Mouse (Mus musculus) kidney, adult 2 months (tissue): ENCODE data around the gene Dstn.

Experiments
- CTCF ChIP-seq: fragments of 200-500 bp; conservative IDR thresholded peaks from 2 replicates; pipeline ENCODE4 v1.5.1; 2011; ENCODE audit warnings: low read depth, mild to moderate bottlenecking, control low read depth, low read length, moderate library complexity, mixed read lengths; ENCODE audit not compliant: insufficient read depth, insufficient read length
- POLR2A ChIP-seq: fragments of 200-500 bp; IDR thresholded peaks from one replicate; pipeline ENCODE4 v1.6.1; 2011; ENCODE audit warnings: low read depth, low read length, control low read depth

- no peak for TF ChIP-seq POLR2A
- no peak for TF ChIP-seq CTCF
These were observed 2.9 kb upstream of the Dstn start for GRCm38 (mm10) chr2:143912199-143912598.
